Mouse (Mus musculus) embryonic facial prominence, embryonic 10.5 days (tissue): ENCODE measurements around the gene Rab3ip. TPM values are rescaled to one million over a fixed set of nuclear protein-coding genes. Genes with fewer than 3 reads are reported as not detected.

Experiments
- DNase-seq: peaks from one replicate; pipeline ENCODE4 v3.0.0-alpha.2; 2017; ENCODE audit warnings: low spot score
- H3K27ac ChIP-seq: fragments of 300-500 bp; sonication (generic); replicated peaks from 2 replicates; pipeline ENCODE4 v1.5.1; 2016; ENCODE audit warnings: mild to moderate bottlenecking
- H3K27me3 ChIP-seq: fragments of 300-500 bp; sonication (generic); replicated peaks from 2 replicates; pipeline ENCODE4 v1.6.1; 2016; ENCODE audit warnings: low read depth, mild to moderate bottlenecking; ENCODE audit not compliant: poor library complexity, severe bottlenecking
- H3K36me3 ChIP-seq: fragments of 300-500 bp; sonication (generic); replicated peaks from 2 replicates; pipeline ENCODE4 v1.6.1; 2016; ENCODE audit warnings: mild to moderate bottlenecking, moderate library complexity
- H3K4me1 ChIP-seq: fragments of 300-500 bp; sonication (generic); 2 replicates; pipeline ENCODE4 v1.6.1; 2016
- H3K4me3 ChIP-seq: fragments of 300-500 bp; sonication (generic); 2 replicates; pipeline ENCODE4 v1.5.1; 2016; ENCODE audit warnings: mild to moderate bottlenecking, moderate library complexity
- H3K9me3 ChIP-seq: fragments of 300-500 bp; sonication (generic); 2 replicates; pipeline ENCODE4 v1.6.1; 2016; ENCODE audit warnings: mild to moderate bottlenecking
- WGBS: fragments of 180-500 bp; shearing (Covaris S2); methylation state at CpG from one replicate; pipeline ENCODE4 v1.1.7; 2016; 5-methylcytosine and 5-hydroxymethylcytosine counted together
- polyA plus RNA-seq: library from polyadenylated mRNA; unstranded; fragments of >200 nt; fragmentation: Nextera tagmentation; extraction: Ambion mirVana; gene quantifications from 2 replicates; pipeline ENCODE4 v1.2.1, GENCODE M21; 2016

The Rab3ip gene
- polyA plus RNA-seq, 1 experiment from 2014 or later, result 36.5 TPM

- DNase-seq, result no peak
- Histone ChIP-seq H3K27me3 (no peaks in the 10 kb centered on the region), H3K9me3 (no peaks in the 10 kb centered on the region), H3K36me3 (no peaks in the 10 kb centered on the region), H3K4me3 (no peak overlapping the region), H3K4me1 (no peaks in the 10 kb centered on the region), H3K27ac (no peak overlapping the region)
- 87% methylated on average over 9 of the region's 9 CpGs for WGBS
These were observed 76.1 kb downstream of the Rab3ip start for GRCm38 (mm10) chr10:116874490-116874889.

GRCm38 (mm10) chr10:116872016-116872410 is 78.6 kb downstream of the Rab3ip start:
- H3K4me1 ChIP-seq, result no peaks in the 10 kb centered on the region
- no peak for DNase-seq
- no peaks in the 10 kb centered on the region for H3K27me3 ChIP-seq
- no peak overlapping the region for H3K4me3 ChIP-seq
- no peaks in the 10 kb centered on the region for H3K36me3 ChIP-seq
- H3K27ac ChIP-seq, result no peak overlapping the region
- 81% methylated on average over 14 of the region's 14 CpGs for WGBS
- H3K9me3 ChIP-seq, result no peaks in the 10 kb centered on the region

GRCm38 (mm10) chr10:116871329-116872015 is 79.1 kb downstream of the Rab3ip start:
- WGBS, result 87% methylated on average over 12 of the region's 12 CpGs

GRCm38 (mm10) chr10:116870819-116871218 is 79.8 kb downstream of the Rab3ip start:
- WGBS, result 81% methylated on average over 6 of the region's 6 CpGs
- no peaks in the 10 kb centered on the region for H3K36me3 ChIP-seq

More at GRCm38 (mm10) chr10:116871329-116872015, 79.1 kb downstream of the Rab3ip start:
- no peak overlapping the region for H3K27ac ChIP-seq
- H3K9me3 ChIP-seq, result no peaks in the 10 kb centered on the region
- no peak for DNase-seq
- no peak overlapping the region for H3K4me3 ChIP-seq
- H3K36me3 ChIP-seq, result no peaks in the 10 kb centered on the region
- H3K27me3 ChIP-seq, result no peaks in the 10 kb centered on the region
- H3K4me1 ChIP-seq, result no peaks in the 10 kb centered on the region

More at GRCm38 (mm10) chr10:116870819-116871218, 79.8 kb downstream of the Rab3ip start:
- Histone ChIP-seq H3K27me3 (no peaks in the 10 kb centered on the region), H3K27ac (no peak overlapping the region), H3K4me1 (no peaks in the 10 kb centered on the region), H3K4me3 (no peak overlapping the region), H3K9me3 (no peaks in the 10 kb centered on the region)
- DNase-seq, result no peak

Other genes with a start within 250 kb of the Rab3ip start
- gene Myrfl, start 53.9 kb downstream of the Rab3ip start, polyA plus RNA-seq, result 0.05 and 0.16 TPM in 2 replicates
- not detected in 2 replicates for gene Gm10271, start 21.8 kb upstream of the Rab3ip start, polyA plus RNA-seq
- gene Best3, start 35.5 kb upstream of the Rab3ip start, polyA plus RNA-seq, result 0.09 and 0.33 TPM in 2 replicates
- 0.14 TPM in 1 of 2 replicates, not detected in the other for gene Lrrc10, start 94.6 kb upstream of the Rab3ip start, polyA plus RNA-seq
- 350 and 352 TPM in 2 replicates for gene Cct2, start 113.0 kb upstream of the Rab3ip start, polyA plus RNA-seq
- 20.4 and 21.6 TPM in 2 replicates for gene Frs2, start 197.8 kb upstream of the Rab3ip start, polyA plus RNA-seq